ENCODE assay signal across 8 mouse cellular contexts in the genomic region with DNA sequence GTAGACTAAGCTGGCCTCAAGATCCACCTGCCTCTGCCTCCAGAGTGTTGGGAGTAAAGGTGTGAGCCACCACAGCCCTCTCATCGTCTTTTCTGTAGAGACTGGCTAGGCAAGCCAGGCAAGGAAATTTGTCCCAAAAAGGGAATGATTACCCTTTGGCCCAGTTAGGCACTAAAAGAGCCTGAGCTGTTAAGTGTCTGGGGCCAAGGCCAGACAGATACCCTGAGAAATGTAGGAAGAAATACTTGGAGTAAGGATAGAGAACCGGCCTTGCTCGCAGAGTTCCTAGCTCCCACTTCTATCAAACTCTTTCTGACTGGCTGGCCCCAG. TPM values are rescaled to one million over a fixed set of nuclear protein-coding genes. Genes with fewer than 3 reads are reported as not detected.
DNase-seq lines count a peak whose midpoint lies in the region; ATAC-seq and TF ChIP-seq lines count a peak whose summit lies in the region.

No protein-coding gene starts in this region.

- H3K4me1 ChIP-seq in testis, adult 2 months (ENCODE audit: control insufficient read depth, insufficient read depth, low read length): peaks cover 12% of the 10 kb centered on the region
- peaks cover 29% of the 10 kb centered on the region for H3K4me1 ChIP-seq in limb, embryonic 13.5 days
- peaks cover 9% of the 10 kb centered on the region for H3K4me1 ChIP-seq in stomach, embryonic 15.5 days

- H3K9me3 ChIP-seq in limb, embryonic 13.5 days: no peaks in the 10 kb centered on the region
- no peaks in the 10 kb centered on the region for H3K9me3 ChIP-seq in stomach, embryonic 15.5 days

- H3K27me3 ChIP-seq in testis, adult 2 months (ENCODE audit: control insufficient read depth, insufficient read depth, low read length): no peaks in the 10 kb centered on the region; the same call in 1 of the 2 replicates
- H3K27me3 ChIP-seq in limb, embryonic 13.5 days: no peaks in the 10 kb centered on the region
- no peaks in the 10 kb centered on the region for H3K27me3 ChIP-seq in stomach, embryonic 15.5 days (replicated peaks)

- TF ChIP-seq POLR2A in testis, adult 2 months (IDR thresholded peaks at IDR 0.05; ENCODE audit: control insufficient read depth, low read depth, low read length): no peak

- intact Hi-C loops in gastrocnemius, postnatal 36 days (cut with DNase I): no loop called here

- DNase-seq in testis, postnatal 10 days (ENCODE audit: low spot score): no peak
- no peak for DNase-seq in thymus, postnatal 36 days
- no peak for DNase-seq in layer of hippocampus, postnatal 36 days
- no peak for DNase-seq in gastrocnemius, postnatal 36 days

- H3K9ac ChIP-seq in limb, embryonic 13.5 days: peak overlapping the region; percentile 82
- no peak overlapping the region; the same call in 1 of the 2 replicates for H3K9ac ChIP-seq in stomach, embryonic 15.5 days

- peak; percentile 48 for ATAC-seq in erythroid progenitor cell, adult 5-6 weeks (replicated peaks; ENCODE audit: low FRiP score, poor library complexity, severe bottlenecking)
- peak; percentile 13; the same call in 1 of the 2 replicates for ATAC-seq in limb, embryonic 13.5 days (ENCODE audit: low FRiP score, low read depth)
- no peak for ATAC-seq in stomach, embryonic 15.5 days (ENCODE audit: insufficient read depth, low FRiP score, low read depth)

- H3K27ac ChIP-seq in testis, adult 2 months (ENCODE audit: control insufficient read depth, insufficient read depth, low read depth, low read length): peak overlapping the region; percentile 88
- peak overlapping the region; percentile 91 for H3K27ac ChIP-seq in limb, embryonic 13.5 days
- H3K27ac ChIP-seq in stomach, embryonic 15.5 days: peak overlapping the region; percentile 94

- no peak for TF ChIP-seq CTCF in testis, adult 2 months (IDR thresholded peaks at IDR 0.05; ENCODE audit: control insufficient read depth, insufficient read depth, insufficient replicate concordance, low read depth, low read length)

- H3K4me3 ChIP-seq in testis, adult 2 months (ENCODE audit: control insufficient read depth, low read depth, low read length): peak overlapping the region; percentile 97
- H3K4me3 ChIP-seq in limb, embryonic 13.5 days: peak overlapping the region; percentile 79
- peak overlapping the region; percentile 81 for H3K4me3 ChIP-seq in stomach, embryonic 15.5 days (replicated peaks)

- peak overlapping the region; percentile 90 for H3K4me2 ChIP-seq in limb, embryonic 13.5 days (replicated peaks)
- peak overlapping the region; percentile 88 for H3K4me2 ChIP-seq in stomach, embryonic 15.5 days

- WGBS in limb, embryonic 13.5 days: 0% methylated on average over 3 of the region's 3 CpGs
- under 1% methylated on average over 3 of the region's 3 CpGs for WGBS in stomach, embryonic 15.5 days

- no peaks in the 10 kb centered on the region for H3K36me3 ChIP-seq in testis, adult 2 months (ENCODE audit: control insufficient read depth, insufficient read depth, low read length)
- H3K36me3 ChIP-seq in limb, embryonic 13.5 days: peaks cover 22% of the 10 kb centered on the region
- H3K36me3 ChIP-seq in stomach, embryonic 15.5 days: peaks cover 13% of the 10 kb centered on the region; the same call in 1 of the 2 replicates

RNA-seq across cellular contexts. Expression of a gene that starts 0.4 kb away (rescaled TPM):
- polyA plus RNA-seq in testis, adult 2 months (2012; rRNA removed): 22.5 and 27.4 TPM in 2 replicates
- total RNA-seq in erythroid progenitor cell, adult 5-6 weeks (2015; ENCODE audit: low replicate concordance): 2.1 and 5.0 TPM in 2 replicates
- 2.2 and 7.4 TPM in 2 replicates for total RNA-seq in erythroid progenitor cell, adult 5-6 weeks (2017; ENCODE audit: low replicate concordance)
- 102 and 103 TPM in 2 replicates for polyA plus RNA-seq in limb, embryonic 13.5 days (2015; fragmentation: Nextera tagmentation; extraction: Ambion mirVana)
- polyA plus RNA-seq in stomach, embryonic 15.5 days (2015; fragmentation: Nextera tagmentation; extraction: Ambion mirVana): 104 and 111 TPM in 2 replicates
- 10 to 100 TPM; 44.9 to 47.2 TPM for total RNA-seq in layer of hippocampus, postnatal 36 days (2021)
- 10 to 100 TPM; 47.5 to 48.3 TPM for total RNA-seq in gastrocnemius, postnatal 36 days (2021)

RNA-seq across cellular contexts. Expression of a gene that starts 4.3 kb away (rescaled TPM):
- 305 and 322 TPM in 2 replicates for polyA plus RNA-seq in testis, adult 2 months (2012; rRNA removed)
- not detected in 2 replicates for total RNA-seq in erythroid progenitor cell, adult 5-6 weeks (2015; ENCODE audit: low replicate concordance)
- not detected in 2 replicates for total RNA-seq in erythroid progenitor cell, adult 5-6 weeks (2017; ENCODE audit: low replicate concordance)
- polyA plus RNA-seq in limb, embryonic 13.5 days (2015; fragmentation: Nextera tagmentation; extraction: Ambion mirVana): 10.9 and 12.5 TPM in 2 replicates
- polyA plus RNA-seq in stomach, embryonic 15.5 days (2015; fragmentation: Nextera tagmentation; extraction: Ambion mirVana): 21.4 and 22.5 TPM in 2 replicates
- under 1 TPM in 1 of 2 experiments, not detected in 1; 0.40 TPM for total RNA-seq in layer of hippocampus, postnatal 36 days (2021)
- total RNA-seq in gastrocnemius, postnatal 36 days (2021): under 1 TPM in 1 of 2 experiments, not detected in 1; 0.26 TPM

RNA-seq across cellular contexts. Expression of a gene that starts 6.4 kb away (rescaled TPM):
- 25.1 and 33.7 TPM in 2 replicates for polyA plus RNA-seq in testis, adult 2 months (2012; rRNA removed)
- 10.8 and 14.3 TPM in 2 replicates for total RNA-seq in erythroid progenitor cell, adult 5-6 weeks (2015; ENCODE audit: low replicate concordance)
- 5.3 and 16.5 TPM in 2 replicates for total RNA-seq in erythroid progenitor cell, adult 5-6 weeks (2017; ENCODE audit: low replicate concordance)
- 22.0 and 23.6 TPM in 2 replicates for polyA plus RNA-seq in limb, embryonic 13.5 days (2015; fragmentation: Nextera tagmentation; extraction: Ambion mirVana)
- 16.5 and 22.3 TPM in 2 replicates for polyA plus RNA-seq in stomach, embryonic 15.5 days (2015; fragmentation: Nextera tagmentation; extraction: Ambion mirVana)
- 10 to 100 TPM; 34.5 to 41.3 TPM for total RNA-seq in layer of hippocampus, postnatal 36 days (2021)
- 10 to 100 TPM; 12.3 to 14.0 TPM for total RNA-seq in gastrocnemius, postnatal 36 days (2021)

RNA-seq across cellular contexts. Expression of a gene that starts 16.2 kb away (rescaled TPM):
- 12.2 and 15.4 TPM in 2 replicates for polyA plus RNA-seq in testis, adult 2 months (2012; rRNA removed)
- 10.9 and 46.5 TPM in 2 replicates for total RNA-seq in erythroid progenitor cell, adult 5-6 weeks (2015; ENCODE audit: low replicate concordance)
- 1.9 and 9.1 TPM in 2 replicates for total RNA-seq in erythroid progenitor cell, adult 5-6 weeks (2017; ENCODE audit: low replicate concordance)
- 96.8 and 99.7 TPM in 2 replicates for polyA plus RNA-seq in limb, embryonic 13.5 days (2015; fragmentation: Nextera tagmentation; extraction: Ambion mirVana)
- polyA plus RNA-seq in stomach, embryonic 15.5 days (2015; fragmentation: Nextera tagmentation; extraction: Ambion mirVana): 109 and 115 TPM in 2 replicates
- total RNA-seq in layer of hippocampus, postnatal 36 days (2021): 10 to 100 TPM; 46.0 to 47.2 TPM
- total RNA-seq in gastrocnemius, postnatal 36 days (2021): 10 to 100 TPM; 58.9 to 63.8 TPM

RNA-seq across cellular contexts. Expression of a gene that starts 17.4 kb away (rescaled TPM):
- 25.7 and 30.5 TPM in 2 replicates for polyA plus RNA-seq in testis, adult 2 months (2012; rRNA removed)
- total RNA-seq in erythroid progenitor cell, adult 5-6 weeks (2015; ENCODE audit: low replicate concordance): 13.3 and 40.2 TPM in 2 replicates
- total RNA-seq in erythroid progenitor cell, adult 5-6 weeks (2017; ENCODE audit: low replicate concordance): 3.2 and 13.5 TPM in 2 replicates
- 4.2 and 5.3 TPM in 2 replicates for polyA plus RNA-seq in limb, embryonic 13.5 days (2015; fragmentation: Nextera tagmentation; extraction: Ambion mirVana)
- 4.0 and 4.2 TPM in 2 replicates for polyA plus RNA-seq in stomach, embryonic 15.5 days (2015; fragmentation: Nextera tagmentation; extraction: Ambion mirVana)
- 10 to 100 TPM; 30.5 to 31.8 TPM for total RNA-seq in layer of hippocampus, postnatal 36 days (2021)
- total RNA-seq in gastrocnemius, postnatal 36 days (2021): 10 to 100 TPM; 78.4 to 81.8 TPM

Comparison
In these comparisons a context has a peak if more than half of its experiments do, and no peak if none do; other contexts are left out.
1. RNA of a gene that starts 0.4 kb away (total RNA-seq): 47.5 to 48.3 TPM in gastrocnemius, postnatal 36 days and 44.9 to 47.2 TPM in layer of hippocampus, postnatal 36 days; 2.1 to 7.4 TPM in erythroid progenitor cell, adult 5-6 weeks; every median in the first group is over 4 times any median in the second.
2. Peak in every context shown above with its lines, with median percentiles within 50 percentile points of each other: H3K27ac ChIP-seq and H3K4me3 ChIP-seq.